Mouse (Mus musculus) heart, adult 11 months (tissue): Measurements from ENCODE around the gene Gm14399.
"Not testable (repeated sequence)": the region's sequence is repeated elsewhere in the genome, so short reads cannot be mapped to it uniquely, and the experiment has no call there.

Experiments used
- DNase-seq: peaks from one replicate; pipeline ENCODE4 v3.0.0; 2022

Gm14399 gene

DNA sequence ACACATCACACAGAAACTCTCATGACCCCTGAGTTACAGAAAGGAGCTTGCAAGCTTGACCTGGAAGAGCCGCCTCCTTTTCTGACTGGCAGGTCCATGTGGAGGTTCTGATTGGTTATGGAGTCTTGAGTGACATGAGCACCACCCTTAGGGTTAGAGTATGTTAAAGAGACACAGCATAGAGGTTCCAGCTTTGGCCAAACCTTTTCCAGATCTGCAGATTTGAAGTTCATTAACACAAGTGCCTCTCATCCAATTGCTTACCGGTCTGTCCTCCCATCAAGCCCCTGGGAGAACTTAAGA is at the start of gene Gm14399:
Gene Gm14399, minus strand, starts transcription at position 20 of the 303 bp plus-strand sequence.
- DNase-seq = not testable (repeated sequence)

- DNase-seq = peak; percentile 90
Observed at GRCm38 (mm10) chr2:175179008-175179407, 37.2 kb upstream of the Gm14399 start.

DNA sequence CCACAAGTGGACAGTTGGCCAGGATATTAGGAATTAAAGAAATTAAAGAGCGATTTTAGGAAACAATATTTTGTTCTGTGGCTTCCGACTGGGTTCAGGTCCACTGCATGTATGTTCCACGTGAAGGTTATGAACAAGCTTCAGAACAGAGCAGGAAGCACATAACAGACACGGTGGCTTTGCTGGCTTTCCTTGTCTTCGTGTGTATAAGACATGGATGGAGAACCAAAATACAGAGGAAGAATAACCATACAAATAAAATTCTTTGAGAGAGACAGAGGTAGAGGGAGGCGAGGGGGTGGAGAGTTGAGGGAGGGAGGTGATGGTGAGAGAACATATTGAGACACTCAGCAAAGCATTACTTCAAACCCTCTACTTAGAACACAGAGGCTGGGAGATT is 34.5 kb upstream of the Gm14399 start:
- DNase-seq = peak; percentile 90

GRCm38 (mm10) chr2:175175401-175176180 is 33.8 kb upstream of the Gm14399 start, which contains the start of gene Gm14443:
Gene Gm14443 (minus strand): TSS chr2:175175871.
- peak; percentile 92 for DNase-seq

DNA sequence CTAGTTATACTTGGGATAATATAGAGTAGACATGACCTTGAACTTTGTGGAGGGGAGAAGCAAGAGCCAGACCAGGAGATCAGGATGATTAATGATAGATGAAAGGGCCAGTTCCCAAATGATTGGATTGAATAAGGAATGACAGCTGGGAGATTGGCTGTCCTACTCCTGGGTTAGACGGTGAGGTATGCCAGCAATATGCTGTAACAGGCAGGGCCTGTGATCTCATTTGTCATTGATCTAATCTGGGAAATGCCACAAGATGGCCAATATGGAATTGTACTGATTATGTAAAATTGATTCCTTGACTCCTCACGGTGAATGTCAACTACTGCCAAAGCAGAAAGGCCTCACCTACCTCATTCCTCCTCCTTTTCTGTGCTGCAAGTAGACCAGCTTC is 32.2 kb upstream of the Gm14399 start:
- DNase-seq = peak; percentile 84

DNA sequence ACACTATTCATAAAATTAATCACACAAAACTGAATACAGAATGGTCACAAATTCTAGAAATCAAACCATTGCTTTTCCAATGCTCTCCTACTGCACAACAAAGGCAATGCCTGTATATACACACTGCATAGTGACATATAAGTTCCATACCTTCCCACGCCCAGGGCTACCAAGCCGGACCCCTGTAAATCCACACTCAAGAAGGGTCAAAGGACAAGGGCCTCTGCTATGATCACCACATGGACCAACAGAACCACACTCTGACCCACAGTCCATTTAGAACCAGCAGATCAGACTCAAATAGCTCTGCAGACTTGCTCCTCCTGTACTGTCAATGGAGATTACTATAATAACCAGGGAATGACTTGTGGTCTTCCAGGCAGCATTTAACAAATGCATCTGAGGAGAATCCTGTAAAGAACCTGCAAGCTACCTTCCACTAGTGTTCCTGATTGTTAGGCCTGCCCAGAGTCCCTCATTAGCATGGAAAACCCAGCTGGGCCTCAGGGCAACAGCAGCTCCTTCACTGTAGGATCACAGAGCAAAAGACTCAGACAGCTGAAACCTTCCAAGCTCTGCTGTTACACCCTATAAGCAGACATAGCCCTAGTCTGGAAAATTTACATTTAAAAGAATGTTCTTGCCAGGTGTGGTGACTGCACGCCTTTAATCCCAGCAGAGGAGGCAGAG is 31.2 kb upstream of the Gm14399 start:
- DNase-seq = peak; percentile 87

DNA sequence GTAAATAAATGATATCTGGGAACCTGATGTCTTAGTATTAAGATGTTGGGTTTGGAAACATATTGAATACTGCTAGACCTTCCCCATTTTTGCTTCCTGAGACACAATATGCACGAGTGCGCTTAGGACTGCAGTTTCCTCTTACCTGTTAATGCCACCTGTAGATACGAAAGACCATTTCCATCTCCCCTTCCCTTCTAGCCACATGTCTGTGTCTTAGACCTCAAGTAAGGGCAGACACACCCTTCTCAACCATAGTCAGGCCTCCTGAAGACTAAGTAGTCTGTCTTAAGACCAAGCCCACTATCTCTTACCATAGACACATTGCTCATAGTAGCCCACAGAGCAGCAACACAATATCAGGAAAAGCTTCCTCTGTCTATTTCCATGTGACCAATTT is 30.3 kb upstream of the Gm14399 start:
- DNase-seq = peak; percentile 65

- peak; percentile 77 for DNase-seq
Observed at GRCm38 (mm10) chr2:175166870-175167269, 25.1 kb upstream of the Gm14399 start.

- peak; percentile 85 for DNase-seq
Observed at GRCm38 (mm10) chr2:175165110-175165509, 23.3 kb upstream of the Gm14399 start.

- peak; percentile 67 for DNase-seq
Observed at GRCm38 (mm10) chr2:175161438-175161837, 19.6 kb upstream of the Gm14399 start.

DNA sequence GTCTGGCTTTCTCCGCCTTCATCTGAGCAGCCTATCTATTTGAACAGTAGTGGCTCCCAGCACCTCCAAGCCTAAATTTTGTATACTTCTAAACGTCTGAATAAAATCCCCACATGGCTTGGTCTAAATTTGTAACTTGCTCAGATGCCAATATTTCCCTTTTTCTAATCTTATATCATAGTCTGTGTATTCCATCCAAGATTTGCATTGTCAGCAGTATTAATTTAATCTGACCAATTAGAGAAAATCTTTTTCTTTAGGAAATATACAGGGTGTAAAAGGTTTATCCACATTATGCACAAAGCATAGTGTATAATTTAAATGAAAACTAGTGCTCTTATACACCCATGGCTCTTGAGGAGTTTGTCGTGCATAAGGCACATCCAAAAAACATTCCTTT is 16.8 kb upstream of the Gm14399 start:
- DNase-seq = no peak

- peak; percentile 82 for DNase-seq
Observed at GRCm38 (mm10) chr2:175156696-175157095, 14.9 kb upstream of the Gm14399 start.

GRCm38 (mm10) chr2:175141118-175141992 is 457 bp downstream of the Gm14399 start:
- DNase-seq = peak; percentile 97

GRCm38 (mm10) chr2:175140624-175141023 is 1.2 kb downstream of the Gm14399 start:
- peak; percentile 73 for DNase-seq
